Mouse (Mus musculus): ENCODE measurements around the gene Nell2.

DNA sequence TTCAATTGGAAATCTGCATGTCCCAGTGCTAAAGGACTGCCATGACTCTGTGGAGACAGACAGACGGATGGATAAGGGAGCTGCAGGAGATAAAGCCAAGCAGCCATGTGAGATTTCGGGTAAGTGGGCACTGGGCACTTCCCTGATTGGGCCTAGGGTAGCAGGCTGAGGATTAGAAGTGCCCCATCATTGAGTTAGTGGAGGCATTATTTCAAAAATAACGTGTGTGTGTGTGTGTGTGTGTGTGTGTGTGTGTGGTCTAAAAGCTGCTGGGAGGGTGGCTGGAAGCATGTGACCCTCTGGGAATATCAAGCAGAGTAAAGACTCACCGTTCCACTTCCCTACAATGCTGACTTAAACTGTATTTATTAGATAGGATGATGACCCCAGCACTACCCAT lies 195.1 kb downstream of the Nell2 start:
- no peak for TF ChIP-seq POLR2A (IDR thresholded peaks at IDR 0.05; ENCODE audit: low read depth, low read length)
- TF ChIP-seq CTCF (IDR thresholded peaks at IDR 0.05; ENCODE audit: extremely low read depth, insufficient read depth, insufficient read length, insufficient replicate concordance), result no peak
